Mouse (Mus musculus) forebrain, embryonic 16.5 days (tissue): Measurements from ENCODE around the gene Rspo3. TPM values are rescaled to one million over a fixed set of nuclear protein-coding genes. Genes with fewer than 3 reads are reported as not detected.

Experiments used
- ATAC-seq: fragments of 200-750 bp; cut with Nextera tagmentation; 2 replicates; pipeline ENCODE4 v1.8.0; 2017; ENCODE audit warnings: mild to moderate bottlenecking, moderate library complexity
- H3K27ac ChIP-seq: fragments of 300-500 bp; sonication (generic); 2 replicates; pipeline ENCODE4 v1.5.1; 2014; ENCODE audit warnings: low read length, control low read depth
- H3K27me3 ChIP-seq: fragments of 300-500 bp; sonication (generic); replicated peaks from 2 replicates; pipeline ENCODE4 v1.6.1; 2014; ENCODE audit warnings: low read length; ENCODE audit not compliant: control insufficient read depth, insufficient read depth
- H3K36me3 ChIP-seq: fragments of 300-500 bp; sonication (generic); 2 replicates; pipeline ENCODE4 v1.6.1; 2014; ENCODE audit not compliant: control insufficient read depth, insufficient read depth
- H3K4me1 ChIP-seq: fragments of 300-500 bp; sonication (generic); replicated peaks from 2 replicates; pipeline ENCODE4 v1.6.1; 2014; ENCODE audit warnings: low read length; ENCODE audit not compliant: control insufficient read depth, insufficient read depth
- H3K4me2 ChIP-seq: fragments of 300-500 bp; sonication (generic); 2 replicates; pipeline ENCODE4 v1.6.1; 2014; ENCODE audit warnings: mild to moderate bottlenecking, low read length, control low read depth
- H3K4me3 ChIP-seq: fragments of 300-500 bp; sonication (generic); replicated peaks from 2 replicates; pipeline ENCODE4 v1.5.1; 2014; ENCODE audit warnings: mild to moderate bottlenecking, low read length, control low read depth
- H3K9ac ChIP-seq: fragments of 300-500 bp; sonication (generic); replicated peaks from 2 replicates; pipeline ENCODE4 v1.6.1; 2014; ENCODE audit warnings: low read depth, low read length, control low read depth
- H3K9me3 ChIP-seq: fragments of 300-500 bp; sonication (generic); 2 replicates; pipeline ENCODE4 v1.6.1; 2016; ENCODE audit warnings: low read length; ENCODE audit not compliant: control insufficient read depth
- whole genome bisulfite sequencing: fragments of 180-500 bp; shearing (Covaris S2); extraction: QIAGEN DNeasy Blood & Tissue Kit; methylation state at CpG from one replicate; pipeline ENCODE4 v1.1.7; 2014; 5-methylcytosine and 5-hydroxymethylcytosine counted together
- polyA plus RNA-seq: library from polyadenylated mRNA; unstranded; fragments of >200 nt; fragmentation: Nextera tagmentation; extraction: Ambion mirVana; gene quantifications from 2 replicates; pipeline ENCODE4 v1.2.1, GENCODE M21; 2015

Gene Rspo3
- polyA plus RNA-seq, 1 experiment from 2014 or later, result 15.6 TPM

DNA sequence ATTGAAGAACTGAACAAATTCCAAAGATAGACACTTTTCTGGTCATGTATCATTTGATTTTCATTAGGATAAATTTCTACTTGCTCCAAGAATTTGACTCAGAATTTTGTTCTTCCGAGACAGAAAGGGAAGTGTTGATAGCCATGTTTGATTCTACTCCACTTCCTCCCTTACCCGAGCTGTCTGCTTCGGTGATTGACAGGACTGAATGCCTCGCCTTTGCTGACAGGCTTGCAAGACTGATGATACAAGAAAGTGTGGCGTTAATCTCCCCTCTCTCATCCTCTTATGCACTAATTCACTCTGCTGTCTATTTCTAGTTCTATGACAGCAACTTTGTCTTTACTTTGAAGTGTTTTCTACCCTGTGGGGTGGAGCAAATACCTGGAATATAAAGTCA is 65.2 kb downstream of the Rspo3 start:
- H3K4me1 ChIP-seq, result no peaks in the 10 kb centered on the region
- H3K4me2 ChIP-seq, result no peak overlapping the region
- H3K4me3 ChIP-seq, result no peak overlapping the region
- peak; percentile 61; the same call in 1 of the 2 replicates for ATAC-seq
- H3K27ac ChIP-seq, result no peak overlapping the region
- no peaks in the 10 kb centered on the region for H3K36me3 ChIP-seq
- no peaks in the 10 kb centered on the region for H3K9me3 ChIP-seq
- WGBS, result 63% methylated on average over 5 of the region's 5 CpGs
- H3K9ac ChIP-seq, result no peak overlapping the region
- no peaks in the 10 kb centered on the region for H3K27me3 ChIP-seq

DNA sequence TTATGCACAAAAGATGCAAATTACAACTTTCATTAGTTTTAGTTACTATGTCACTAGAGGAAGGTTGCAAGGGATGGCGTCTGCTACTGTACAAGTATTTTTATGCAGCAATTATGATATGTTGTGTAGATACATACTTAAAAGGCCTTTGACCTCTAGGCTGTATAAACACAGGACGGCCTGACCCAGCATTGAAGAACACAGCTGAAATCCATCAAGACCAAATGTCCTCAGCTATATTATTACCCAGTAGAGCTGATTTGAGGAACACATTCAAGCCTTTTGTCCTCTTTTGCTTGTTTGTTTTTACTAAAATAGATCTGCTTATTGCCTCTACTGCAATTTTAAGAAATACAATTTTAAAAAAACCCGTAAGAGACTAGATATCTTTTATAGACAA is 75.6 kb downstream of the Rspo3 start:
- Histone ChIP-seq H3K27ac (no peak overlapping the region), H3K9me3 (no peaks in the 10 kb centered on the region), H3K4me3 (no peak overlapping the region), H3K9ac (no peak overlapping the region), H3K27me3 (no peaks in the 10 kb centered on the region), H3K36me3 (no peaks in the 10 kb centered on the region), H3K4me1 (no peaks in the 10 kb centered on the region), H3K4me2 (no peak overlapping the region)
- ATAC-seq, result no peak
- whole genome bisulfite sequencing, result 83% methylated on average over 3 of the region's 3 CpGs

DNA sequence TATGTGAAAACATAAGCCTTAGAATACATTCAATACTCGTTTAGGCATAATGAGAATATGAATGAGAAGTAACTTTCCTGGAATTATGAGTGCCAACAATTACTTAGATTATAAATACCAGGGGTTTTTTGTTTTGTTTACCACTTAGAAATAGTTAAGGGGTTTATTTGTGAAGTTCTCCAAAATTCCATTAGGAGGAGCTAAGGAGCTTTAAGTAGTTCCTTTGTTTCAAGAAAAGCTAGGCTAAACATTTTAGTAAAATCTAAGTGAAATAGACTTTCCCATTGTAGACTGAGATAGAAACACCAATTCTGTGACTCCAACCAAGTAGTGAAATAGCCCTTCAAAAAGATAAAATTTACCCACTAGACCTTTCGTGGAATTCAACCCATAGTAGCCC is 76.0 kb downstream of the Rspo3 start:
- no peak for ATAC-seq
- no peak overlapping the region for H3K27ac ChIP-seq
- H3K4me3 ChIP-seq, result no peak overlapping the region
- no peak overlapping the region for H3K4me2 ChIP-seq
- H3K27me3 ChIP-seq, result no peaks in the 10 kb centered on the region
- no peaks in the 10 kb centered on the region for H3K4me1 ChIP-seq
- no peak overlapping the region for H3K9ac ChIP-seq
- no peaks in the 10 kb centered on the region for H3K36me3 ChIP-seq
- 69% methylated on average over 2 of the region's 2 CpGs for WGBS
- H3K9me3 ChIP-seq, result no peaks in the 10 kb centered on the region

DNA sequence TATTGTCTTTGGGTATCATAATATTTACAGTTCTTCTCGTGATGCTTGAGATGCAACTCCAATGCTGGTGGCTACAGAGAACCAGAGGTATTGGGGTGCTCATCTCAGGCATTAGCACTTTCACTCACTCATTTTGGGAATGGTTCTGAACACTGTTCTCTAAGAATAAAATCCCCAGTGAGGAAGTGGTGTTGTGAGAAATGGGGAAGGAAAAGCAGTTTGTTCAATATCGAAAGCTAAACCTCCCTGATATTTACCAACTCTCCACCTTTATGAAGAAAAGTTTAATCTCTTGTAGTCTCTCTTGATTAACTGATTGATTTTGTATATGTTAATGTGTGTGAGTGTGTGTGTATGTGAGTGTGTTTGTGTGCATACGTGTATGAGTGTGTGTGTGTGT is 90.6 kb downstream of the Rspo3 start:
- no peak overlapping the region for H3K9ac ChIP-seq
- H3K36me3 ChIP-seq, result no peaks in the 10 kb centered on the region
- WGBS, result 83% methylated on average over 3 of the region's 3 CpGs
- no peak for ATAC-seq
- no peaks in the 10 kb centered on the region for H3K4me1 ChIP-seq
- no peaks in the 10 kb centered on the region for H3K9me3 ChIP-seq
- no peaks in the 10 kb centered on the region for H3K27me3 ChIP-seq
- no peak overlapping the region for H3K27ac ChIP-seq
- no peak overlapping the region for H3K4me3 ChIP-seq
- no peak overlapping the region for H3K4me2 ChIP-seq

DNA sequence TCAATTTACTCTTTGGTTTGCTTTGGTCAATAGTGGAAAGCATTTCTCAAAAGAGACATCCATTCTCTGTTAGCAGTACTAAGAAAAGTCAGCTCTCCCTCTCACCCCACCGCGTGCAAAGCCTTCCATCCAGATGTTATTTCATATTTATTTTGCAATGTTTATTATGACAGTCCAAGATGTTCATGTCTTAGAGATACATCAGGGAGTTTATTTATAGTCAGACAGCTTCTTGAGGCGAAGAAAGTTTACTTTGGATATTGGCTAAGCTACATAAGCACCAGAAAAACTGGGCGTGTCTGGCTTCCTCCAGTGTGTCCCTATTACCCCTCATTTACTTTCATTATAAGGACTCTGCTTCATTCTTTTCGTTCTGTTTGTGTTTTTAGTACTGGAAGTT is 94.4 kb downstream of the Rspo3 start:
- Histone ChIP-seq H3K4me2 (no peak overlapping the region), H3K27me3 (no peaks in the 10 kb centered on the region), H3K9ac (no peak overlapping the region), H3K4me3 (no peak overlapping the region), H3K4me1 (no peaks in the 10 kb centered on the region), H3K9me3 (no peaks in the 10 kb centered on the region), H3K36me3 (no peaks in the 10 kb centered on the region), H3K27ac (no peak overlapping the region)
- ATAC-seq, result no peak
- WGBS, result 91% methylated on average over 5 of the region's 5 CpGs

DNA sequence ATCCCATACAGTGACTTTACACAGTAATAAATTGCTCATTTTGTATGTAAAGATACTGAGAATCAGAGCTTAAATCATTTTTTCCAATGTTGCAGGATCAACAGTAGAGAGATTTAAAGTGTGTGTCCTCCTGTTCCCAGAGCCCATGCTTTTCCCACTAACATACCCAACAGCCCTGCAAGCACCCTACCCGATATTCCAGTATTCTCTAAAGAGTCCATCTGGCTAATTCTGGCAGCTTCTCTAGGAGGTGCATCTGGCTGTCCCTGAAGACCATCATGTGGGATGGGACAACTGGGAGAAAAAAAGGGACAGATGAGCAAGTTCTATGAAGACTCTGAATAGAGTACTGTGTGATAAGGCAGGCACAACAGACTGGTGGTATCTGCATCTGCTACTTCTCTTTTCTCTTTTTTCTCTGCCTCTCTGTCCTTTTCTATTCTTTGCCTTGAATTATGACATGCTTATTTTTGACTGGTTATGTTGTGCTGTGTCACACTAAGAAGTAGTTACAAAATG is 102.7 kb downstream of the Rspo3 start:
- no peak for ATAC-seq
- Histone ChIP-seq H3K27me3 (no peaks in the 10 kb centered on the region), H3K4me2 (no peak overlapping the region), H3K36me3 (no peaks in the 10 kb centered on the region), H3K4me1 (no peaks in the 10 kb centered on the region), H3K9ac (no peak overlapping the region), H3K4me3 (no peak overlapping the region), H3K27ac (no peak overlapping the region), H3K9me3 (no peaks in the 10 kb centered on the region)
- WGBS, result 81% methylated on average over 1 of the region's 1 CpGs

DNA sequence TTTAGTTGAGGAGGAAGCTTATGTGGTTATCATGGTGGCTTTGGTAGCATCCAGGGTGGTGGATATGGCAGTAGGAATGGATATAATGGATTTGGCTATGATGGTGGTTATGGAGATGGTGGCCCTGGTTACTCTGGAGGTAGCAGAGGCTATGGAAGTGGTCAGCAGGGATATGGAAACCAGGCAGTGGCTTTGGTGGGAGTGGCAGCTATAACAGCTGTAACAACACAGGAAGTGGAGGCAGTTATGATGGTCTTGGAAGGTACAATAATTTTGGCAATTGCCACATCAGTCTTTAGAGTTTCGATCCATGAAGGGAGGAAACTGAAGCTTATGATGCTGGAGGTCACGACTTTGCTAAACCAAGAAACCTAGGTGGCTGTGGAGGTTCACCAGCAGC is 109.0 kb downstream of the Rspo3 start:
- Histone ChIP-seq H3K27me3 (no peaks in the 10 kb centered on the region), H3K4me1 (no peaks in the 10 kb centered on the region), H3K36me3 (no peaks in the 10 kb centered on the region), H3K4me3 (no peak overlapping the region), H3K27ac (no peak overlapping the region), H3K9me3 (no peaks in the 10 kb centered on the region), H3K9ac (no peak overlapping the region), H3K4me2 (no peak overlapping the region)
- 89% methylated on average over 2 of the region's 2 CpGs for WGBS
- no peak for ATAC-seq

DNA sequence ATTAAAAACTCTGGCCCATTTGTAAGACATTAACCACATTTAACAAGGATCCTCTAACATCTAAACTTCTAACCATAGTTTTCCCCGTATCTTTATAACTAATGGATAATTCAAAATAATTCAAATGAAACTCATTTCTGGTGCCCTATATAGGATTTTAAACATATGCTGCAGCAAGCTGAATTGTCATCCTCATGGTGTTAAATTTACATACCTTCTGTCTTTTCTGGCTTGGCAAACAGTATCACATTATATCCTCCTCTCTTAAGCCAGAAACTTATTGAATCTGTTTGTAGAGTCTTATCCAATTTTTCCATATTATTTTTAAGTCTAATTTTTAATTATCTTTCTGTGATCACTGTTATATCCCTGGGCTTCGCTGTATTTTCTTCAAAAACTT is 111.1 kb downstream of the Rspo3 start:
- Histone ChIP-seq H3K9me3 (no peaks in the 10 kb centered on the region), H3K36me3 (no peaks in the 10 kb centered on the region), H3K4me3 (no peak overlapping the region), H3K4me2 (no peak overlapping the region), H3K9ac (no peak overlapping the region), H3K4me1 (no peaks in the 10 kb centered on the region), H3K27ac (no peak overlapping the region), H3K27me3 (no peaks in the 10 kb centered on the region)
- 79% methylated on average over 2 of the region's 2 CpGs for WGBS
- 0 out of 2 replicates have a peak, but pooled peaks have one; percentile 36 for ATAC-seq

DNA sequence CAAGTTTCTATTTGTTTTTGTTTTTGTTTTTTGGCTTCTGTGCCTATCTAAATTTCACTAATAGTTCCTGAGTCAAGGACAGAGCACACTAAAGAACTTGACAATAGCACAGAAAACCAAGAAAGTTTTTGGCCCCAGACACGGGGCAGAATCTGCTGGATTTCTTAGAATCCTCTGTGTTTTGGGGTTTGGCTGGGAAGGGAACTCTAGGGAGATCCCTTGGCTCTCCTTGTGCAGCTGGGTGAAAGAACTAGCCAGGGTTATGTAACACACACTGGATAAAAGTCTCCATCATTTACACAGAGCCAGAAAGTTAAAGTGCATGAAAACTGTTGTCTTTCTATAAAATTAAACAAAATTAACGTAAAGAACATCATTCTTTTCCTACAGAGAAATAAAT is 121.3 kb downstream of the Rspo3 start:
- no peak overlapping the region for H3K4me2 ChIP-seq
- H3K9ac ChIP-seq, result no peak overlapping the region
- H3K4me1 ChIP-seq, result no peaks in the 10 kb centered on the region
- H3K27ac ChIP-seq, result no peak overlapping the region
- 73% methylated on average over 2 of the region's 2 CpGs for WGBS
- no peaks in the 10 kb centered on the region for H3K36me3 ChIP-seq
- H3K27me3 ChIP-seq, result no peaks in the 10 kb centered on the region
- no peak for ATAC-seq
- H3K4me3 ChIP-seq, result no peak overlapping the region
- H3K9me3 ChIP-seq, result no peaks in the 10 kb centered on the region

DNA sequence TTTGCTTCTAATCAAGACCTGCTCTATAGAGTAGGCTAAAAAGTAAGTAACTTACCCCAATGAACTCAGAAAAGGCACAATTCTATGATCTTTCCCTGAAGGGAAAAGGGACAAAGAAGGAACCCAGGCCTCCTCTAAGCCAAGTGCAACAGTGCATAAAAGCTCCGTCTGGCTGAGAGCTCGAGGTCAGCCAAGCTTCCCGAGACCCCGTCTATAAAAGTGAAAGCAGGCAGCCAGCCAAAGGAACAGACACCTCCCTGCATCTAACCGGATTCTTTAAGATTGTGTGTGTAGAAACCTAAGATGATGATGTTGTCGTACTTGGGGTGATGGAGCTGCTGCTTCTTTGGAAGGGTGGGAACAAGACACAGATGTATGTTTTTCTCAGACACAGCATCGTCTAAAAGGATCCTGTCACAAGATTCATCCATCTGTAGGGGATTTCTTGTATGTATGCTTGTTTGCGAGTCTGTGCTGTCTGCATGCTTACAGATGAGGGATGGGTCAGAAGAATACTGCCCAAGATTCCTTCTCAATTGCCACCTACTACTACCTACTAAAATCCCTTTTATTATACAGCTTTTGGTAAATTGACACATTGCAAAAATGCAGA is 132.9 kb downstream of the Rspo3 start:
- Histone ChIP-seq H3K4me3 (no peak overlapping the region), H3K4me1 (0 out of 2 replicates have a peak, but pooled peaks cover 2% of the 10 kb centered on the region), H3K27me3 (no peaks in the 10 kb centered on the region), H3K36me3 (no peaks in the 10 kb centered on the region), H3K9ac (no peak overlapping the region), H3K4me2 (no peak overlapping the region; the same call in 1 of the 2 replicates), H3K27ac (no peak overlapping the region), H3K9me3 (no peaks in the 10 kb centered on the region)
- ATAC-seq, result peak; percentile 36; the same call in 1 of the 2 replicates
- 29% methylated on average over 8 of the region's 8 CpGs for WGBS
